Mouse (Mus musculus) CD4-positive helper T cell, adult 2 months (primary cell): Measurements from ENCODE around the gene Nsl1.
"Not testable (repeated sequence)": the region's sequence is repeated elsewhere in the genome, so short reads cannot be mapped to it uniquely, and the experiment has no call there.

Experiments
- DNase-seq: peaks from one replicate; pipeline ENCODE4 v3.0.0-alpha.2; 2012; ENCODE audit warnings: low read depth, missing footprints, low spot score

Gene Nsl1

DNA sequence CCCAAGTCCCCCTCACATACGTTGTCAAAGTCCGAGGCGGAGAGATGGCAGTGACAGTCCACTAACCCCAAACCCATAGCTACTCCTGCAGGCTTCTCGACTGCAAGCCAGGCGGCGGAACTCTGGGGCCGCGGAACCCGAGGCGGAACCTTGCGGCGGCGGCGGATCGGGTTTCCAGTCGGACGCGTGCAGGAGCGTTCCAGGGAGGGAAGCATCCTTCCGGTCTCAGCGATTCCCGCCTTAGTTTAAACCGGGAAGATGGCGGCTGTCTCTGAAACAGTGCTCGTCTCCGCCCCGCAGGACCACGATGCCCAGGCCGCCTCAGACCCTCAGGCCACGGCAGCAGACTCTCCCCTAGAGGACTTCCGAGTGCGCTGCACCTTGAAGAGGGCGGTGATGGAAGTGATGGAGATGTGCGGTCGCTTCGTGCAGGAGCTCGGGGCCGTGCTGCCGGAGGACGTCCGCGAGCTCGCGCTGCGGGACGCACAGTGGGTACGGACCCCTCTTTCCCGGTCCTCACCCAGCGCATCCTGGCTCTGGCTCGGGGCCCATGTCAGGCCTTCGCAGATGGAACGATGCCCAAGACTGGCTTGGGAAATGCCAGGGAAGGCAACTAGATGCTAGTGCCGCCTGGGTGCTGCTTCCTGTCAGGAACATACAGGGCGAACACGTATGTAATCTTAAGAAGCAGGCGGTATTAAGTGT lies at the start of gene Nsl1, which contains the start of gene Tatdn3:
TSS of gene Nsl1 (plus strand) at position 232 of the 705 bp plus-strand sequence.
TSS of gene Tatdn3 (minus strand) at position 152 of the 705 bp plus-strand sequence.
- peak; percentile 90 for DNase-seq

- no peak for DNase-seq
Observed at GRCm38 (mm10) chr1:191014271-191014670, 48.5 kb upstream of the Nsl1 start.

GRCm38 (mm10) chr1:191019803-191020202 lies 43.0 kb upstream of the Nsl1 start:
- no peak for DNase-seq

DNA sequence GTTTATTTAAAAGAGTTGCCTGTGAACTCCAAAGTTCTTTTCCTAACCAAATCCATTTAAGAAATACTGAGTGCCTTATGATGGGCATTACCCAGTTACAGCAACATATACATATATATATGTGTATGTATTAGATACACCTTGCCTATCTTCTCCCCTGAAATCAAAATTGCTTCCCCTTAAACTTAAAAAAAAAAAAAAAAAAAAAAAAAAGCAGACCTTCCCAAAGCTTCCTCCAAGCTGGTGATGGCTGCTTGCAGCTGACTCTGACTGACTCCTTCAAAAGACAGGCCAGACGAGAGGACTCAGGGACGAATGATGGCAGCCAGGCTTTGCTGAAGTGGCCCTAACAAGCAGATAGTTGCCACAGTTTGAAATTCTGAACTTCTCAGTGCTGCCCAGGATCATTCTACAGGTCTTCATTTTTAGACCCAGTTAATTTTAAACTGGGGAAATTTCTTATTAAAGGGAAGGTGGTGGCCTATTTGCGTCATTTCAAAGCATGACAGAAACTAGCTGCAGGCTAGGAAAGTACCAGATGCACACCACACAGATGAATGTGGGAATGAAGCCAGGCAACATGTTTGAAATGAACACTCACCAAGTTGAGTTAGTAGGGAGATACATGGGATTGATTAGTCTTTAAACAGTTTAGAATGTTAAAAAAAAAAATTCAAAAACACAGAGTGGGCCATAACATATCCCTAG lies 42.4 kb upstream of the Nsl1 start:
- no peak for DNase-seq

DNA sequence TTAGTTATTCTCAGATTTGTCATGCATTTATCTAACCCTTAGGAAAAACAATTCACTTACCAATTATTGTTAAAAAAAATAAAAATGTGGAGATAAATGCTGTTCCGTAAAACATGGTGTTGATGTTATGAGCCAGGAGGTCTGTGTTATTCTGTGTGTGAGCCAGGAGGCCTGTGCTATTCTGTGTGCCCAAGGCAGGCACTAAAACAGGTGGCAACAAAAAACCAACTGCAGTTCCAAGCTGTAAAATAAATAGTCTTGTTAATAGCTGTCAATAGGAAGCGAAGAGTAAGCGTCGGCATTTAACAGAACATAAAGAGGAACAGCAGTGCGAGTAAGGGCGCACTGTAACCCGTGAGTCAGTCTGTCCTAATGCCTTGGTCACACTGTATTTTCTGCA lies 41.8 kb upstream of the Nsl1 start:
- no peak for DNase-seq

GRCm38 (mm10) chr1:191023140-191023539 lies 39.7 kb upstream of the Nsl1 start:
- no peak for DNase-seq

DNA sequence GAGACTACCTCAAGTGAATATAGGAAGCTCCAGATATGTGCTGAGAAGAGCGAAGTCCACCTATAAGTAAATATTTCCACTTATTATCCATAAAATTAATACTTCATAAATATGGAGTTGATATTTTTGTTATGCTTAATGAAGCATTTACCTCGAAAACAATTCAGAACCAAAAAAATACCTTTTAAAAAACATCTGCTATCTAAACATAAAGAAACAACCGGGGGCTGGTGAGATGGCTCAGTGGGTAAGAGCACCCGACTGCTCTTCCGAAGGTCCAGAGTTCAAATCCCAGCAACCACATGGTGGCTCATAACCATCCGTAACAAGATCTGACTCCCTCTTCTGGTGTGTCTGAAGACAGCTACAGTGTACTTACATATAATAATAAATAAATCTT lies 39.0 kb upstream of the Nsl1 start:
- DNase-seq = not testable (repeated sequence)

GRCm38 (mm10) chr1:191025016-191026012 lies 37.5 kb upstream of the Nsl1 start:
- no peak for DNase-seq

GRCm38 (mm10) chr1:191026021-191026713 lies 36.6 kb upstream of the Nsl1 start, which contains the start of gene Flvcr1:
Flvcr1 (minus strand) TSS chr1:191026158.
- peak; percentile 99 for DNase-seq

GRCm38 (mm10) chr1:191030182-191030581 lies 32.6 kb upstream of the Nsl1 start:
- no peak for DNase-seq

GRCm38 (mm10) chr1:191030922-191031425 lies 31.8 kb upstream of the Nsl1 start:
- not testable (repeated sequence) for DNase-seq

- DNase-seq = no peak
Observed at GRCm38 (mm10) chr1:191035649-191036048, 27.2 kb upstream of the Nsl1 start.

DNA sequence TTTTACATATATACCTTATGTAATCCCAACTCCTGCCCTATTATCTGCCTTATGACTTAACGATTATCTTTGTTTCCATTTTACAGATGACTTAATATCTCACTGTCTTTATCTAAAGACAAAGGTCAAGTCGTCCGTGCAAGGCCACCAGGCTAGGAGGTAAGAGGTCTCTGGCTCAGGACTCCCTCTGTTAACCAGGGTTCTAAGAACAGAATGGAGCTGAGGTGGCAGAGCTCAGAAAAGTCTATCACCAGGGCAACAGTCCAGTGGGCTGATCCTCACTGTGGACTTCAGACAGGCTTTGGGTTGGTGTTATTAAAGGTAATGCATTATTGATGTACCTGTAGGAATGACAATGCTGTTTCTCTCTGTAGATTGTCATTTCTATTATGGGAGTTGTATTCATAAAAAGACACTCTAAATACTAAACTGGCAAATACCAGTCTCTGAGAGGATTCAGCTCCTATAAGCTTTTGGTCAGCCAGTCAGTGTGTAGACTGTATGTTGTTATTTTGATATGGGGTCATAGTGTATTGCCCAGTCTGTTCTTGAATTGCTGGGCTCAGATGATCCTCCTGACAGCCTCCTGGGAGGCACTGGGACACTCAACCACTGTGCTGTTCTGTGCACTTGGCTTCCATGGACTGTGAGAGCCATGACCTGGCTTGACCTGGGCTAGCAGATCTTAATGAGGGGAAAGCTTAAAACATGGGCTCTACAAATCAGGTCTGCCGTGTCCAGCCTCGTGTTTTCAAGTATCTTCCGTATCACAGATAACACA lies 26.1 kb upstream of the Nsl1 start, which contains the start of gene Spata45:
TSS of gene Spata45 (plus strand) at position 86 of the 781 bp plus-strand sequence.
- DNase-seq = no peak

DNA sequence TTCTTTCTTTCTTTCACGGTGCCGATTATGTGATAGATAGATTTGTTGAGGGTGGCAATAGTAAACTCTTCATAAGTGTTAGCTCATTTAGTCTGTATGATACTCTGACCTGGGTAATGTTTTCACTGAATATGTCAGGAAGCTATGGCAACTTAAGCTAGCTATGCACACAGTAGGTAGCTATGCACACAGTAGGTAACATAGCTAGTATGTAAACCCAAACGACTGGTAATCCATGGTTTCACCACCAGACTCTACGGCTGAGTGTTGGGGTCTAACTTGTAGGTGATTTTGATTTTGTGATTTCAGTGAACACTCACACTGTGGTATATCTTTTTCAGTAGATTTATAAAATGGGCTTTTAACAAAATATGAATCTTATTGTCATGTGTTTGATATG lies 24.8 kb upstream of the Nsl1 start:
- DNase-seq = no peak

DNA sequence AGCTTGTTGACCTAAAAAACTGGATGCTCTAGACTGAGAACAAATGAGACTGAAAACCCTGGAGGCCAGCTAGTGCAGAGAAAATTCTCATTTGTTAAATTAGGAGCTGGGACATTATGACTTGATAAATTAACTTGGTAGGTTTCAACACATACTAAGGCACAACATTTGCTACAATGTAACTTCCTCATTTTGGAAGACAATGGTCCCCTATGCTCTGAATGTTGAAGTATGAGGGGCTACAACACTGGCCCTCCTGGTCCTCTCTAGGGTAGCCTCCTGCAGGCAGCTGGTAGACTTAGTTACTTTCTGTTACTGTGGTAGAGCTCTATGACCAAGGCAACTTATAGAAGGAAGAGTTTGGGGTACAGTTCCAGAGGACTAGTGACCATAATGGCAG lies 21.5 kb upstream of the Nsl1 start:
- no peak for DNase-seq

GRCm38 (mm10) chr1:191042106-191042505 lies 20.7 kb upstream of the Nsl1 start:
- no peak for DNase-seq

DNA sequence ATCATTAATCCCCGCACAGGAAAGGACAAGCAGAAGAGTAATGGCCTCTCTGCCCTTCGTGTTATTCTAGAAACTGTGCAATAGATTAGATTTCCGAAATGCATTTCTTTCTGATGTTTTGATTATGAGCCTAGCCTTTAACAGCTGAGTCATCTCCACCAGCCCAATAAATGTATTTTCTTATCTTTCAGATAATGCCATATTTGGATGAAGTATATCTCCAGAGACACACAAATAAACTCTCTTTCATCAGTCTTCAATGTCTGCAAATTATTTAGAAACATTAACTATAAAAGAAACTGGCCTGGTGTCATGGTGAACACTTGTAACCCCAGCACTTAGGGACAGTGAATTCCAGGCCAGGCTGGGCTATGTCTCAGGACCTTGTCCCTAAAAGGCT lies 20.1 kb upstream of the Nsl1 start:
- DNase-seq = no peak

- no peak for DNase-seq
Observed at GRCm38 (mm10) chr1:191045264-191045663, 17.5 kb upstream of the Nsl1 start.

DNA sequence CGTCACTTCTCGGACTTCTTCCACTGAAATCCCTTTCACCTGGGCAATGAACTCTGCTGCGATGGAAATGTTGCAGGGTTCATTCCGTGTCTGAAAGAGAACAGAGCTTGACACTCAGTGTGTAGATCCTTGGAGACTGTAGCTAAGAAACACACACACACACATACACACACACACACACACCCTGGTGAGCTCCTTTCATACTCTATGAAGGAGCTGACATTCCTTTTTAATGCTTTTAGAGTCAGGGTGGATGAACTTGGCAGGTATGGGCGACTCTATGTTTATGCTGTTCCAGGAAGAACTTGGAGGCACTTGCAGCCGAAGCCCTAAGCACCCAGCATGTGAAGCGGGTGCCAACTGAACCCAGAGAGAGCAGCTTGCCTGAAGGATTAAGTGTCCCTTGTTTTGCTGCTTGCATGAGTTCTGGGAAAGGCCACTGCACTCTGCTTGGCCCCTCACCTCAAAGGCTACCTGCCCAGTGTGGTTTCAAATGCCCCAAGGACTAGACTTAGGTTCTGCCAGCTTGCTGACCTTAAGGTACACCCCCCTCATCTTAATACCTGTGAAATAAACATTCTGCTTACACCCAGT lies 16.5 kb upstream of the Nsl1 start:
- DNase-seq = no peak

GRCm38 (mm10) chr1:191053555-191053954 lies 9.3 kb upstream of the Nsl1 start:
- DNase-seq = no peak
